Mouse (Mus musculus): ENCODE measurements around the gene Rai1.

GRCm38 (mm10) chr11:60213266-60213665 is 108.5 kb downstream of the Rai1 start:
- TF ChIP-seq ZC3H11A (IDR thresholded peaks at IDR 0.05; ENCODE audit: borderline replicate concordance, low read depth, low read length), result no peak
- no peak for TF ChIP-seq ZNF384 (IDR thresholded peaks at IDR 0.05; ENCODE audit: low read depth, low read length)

Measured in ES-E14 (cell line).